9 mouse cellular contexts compared by ENCODE assay signal in genomic region chr6:133904501-133904900, GRCm38 (mm10). TPM values are rescaled to one million over a fixed set of nuclear protein-coding genes. Genes with fewer than 3 reads are reported as not detected.
A peak's percentile ranks its signal among the peaks of the same experiment; 100 is the strongest.
DNase-seq lines count a peak whose midpoint lies in the region.
"Had no signal": no experiment of that assay in that cellular context is flagged by ENCODE, and none has a peak within 500 bp of the region (broad histone marks: within the 10 kb centered on the region; RNA-seq: fewer than 3 reads in every experiment).

No protein-coding gene starts in this region.

- intact Hi-C loops in left cerebral cortex, postnatal 4 days (cut with DNase I) = loop anchor here (5.0 kb wide), 1 partner anchor 498 kb away; no protein-coding TSS in a partner anchor
- intact Hi-C loops in heart, postnatal 36 days (cut with DNase I) = loop anchor here (2.0 to 5.0 kb wide), 3 partner anchors 58 to 498 kb away; no protein-coding TSS in a partner anchor

- peak; percentile 13 for DNase-seq in cerebellum, adult 9-10 months
- DNase-seq in cerebellum, postnatal 25 days = no peak
- DNase-seq in left cerebral cortex, adult 11 months (ENCODE audit: low spot score) = peak; percentile 0
- DNase-seq in left cerebral cortex, postnatal 4 days = no peak
- DNase-seq in MEL-GATA-1-ER (ENCODE audit: extremely low read depth, low read depth) = peak; percentile 23
- peak; percentile 16 for DNase-seq in hindlimb bud, embryonic 11.5 days (ENCODE audit: extremely low spot score, low read depth, low spot score)
- DNase-seq in spleen, adult 12 weeks (ENCODE audit: low spot score) = no peak
- no peak for DNase-seq in heart, postnatal 36 days

RNA-seq across cellular contexts. Expression of gene Kap, which starts 50.9 kb away (rescaled TPM):
- not detected for total RNA-seq in left cerebral cortex, postnatal 4 days (2021)
- total RNA-seq in heart, postnatal 36 days (2021) = not detected
- total RNA-seq: neutrophil, adult 5-6 weeks had no signal

Comparison
In these comparisons a context has a peak if more than half of its experiments do, and no peak if none do; other contexts are left out.
1. DNase-seq: peak in cerebellum, adult 9-10 months (single experiment), left cerebral cortex, adult 11 months (single experiment), MEL-GATA-1-ER (single experiment) and hindlimb bud, embryonic 11.5 days (single experiment); none in cerebellum, postnatal 25 days (0 of 2), left cerebral cortex, postnatal 4 days (single experiment), spleen, adult 12 weeks (single experiment) and heart, postnatal 36 days (0 of 2).